Mouse (Mus musculus): ENCODE data around the gene Pkn1.

Pkn1 gene

DNA sequence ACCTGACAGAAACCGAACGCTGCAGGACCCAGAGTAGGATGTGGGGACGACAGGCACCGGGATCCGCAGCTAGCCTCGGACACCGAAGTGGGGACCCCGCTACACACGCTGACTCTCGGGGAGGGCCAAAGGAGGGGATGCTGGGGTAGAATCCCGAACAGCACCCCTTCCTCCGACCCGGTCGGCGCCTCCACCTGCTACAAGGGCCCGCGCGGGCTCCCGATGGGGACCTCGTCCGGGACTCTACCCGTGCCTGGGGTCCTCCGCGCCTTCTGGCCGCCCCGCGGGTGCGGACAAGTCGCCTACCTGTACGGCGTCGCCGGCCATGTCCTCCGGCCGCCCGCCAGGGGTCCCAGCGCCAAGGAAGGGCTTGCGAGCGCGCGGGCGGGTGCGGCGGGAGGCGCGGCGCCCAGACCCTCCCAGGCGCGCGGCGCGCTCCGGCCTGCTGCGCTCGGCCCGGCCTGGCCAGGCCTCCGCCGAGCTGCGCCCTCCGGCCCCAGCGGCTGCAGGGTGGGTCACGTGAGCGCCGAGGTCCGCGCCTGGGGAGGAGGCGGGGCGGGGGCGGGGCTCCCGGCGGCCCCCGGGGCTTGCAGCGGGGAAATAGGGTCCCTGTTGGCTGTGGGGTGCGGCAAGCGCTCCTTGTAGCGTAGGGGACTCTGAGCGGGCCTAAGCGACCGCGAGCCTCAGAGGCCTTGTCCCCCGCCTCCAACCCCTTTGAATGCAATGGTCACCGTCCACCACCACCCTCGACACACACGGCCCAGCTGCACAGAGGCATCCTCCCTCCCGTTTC is at the start of gene Pkn1:
Gene Pkn1 (minus strand): TSS at position 519 of the 793 bp plus-strand sequence.
- peak; percentile 68 to 82 for DNase-seq (ENCODE audit: low spot score in 2 of 2)

DNA sequence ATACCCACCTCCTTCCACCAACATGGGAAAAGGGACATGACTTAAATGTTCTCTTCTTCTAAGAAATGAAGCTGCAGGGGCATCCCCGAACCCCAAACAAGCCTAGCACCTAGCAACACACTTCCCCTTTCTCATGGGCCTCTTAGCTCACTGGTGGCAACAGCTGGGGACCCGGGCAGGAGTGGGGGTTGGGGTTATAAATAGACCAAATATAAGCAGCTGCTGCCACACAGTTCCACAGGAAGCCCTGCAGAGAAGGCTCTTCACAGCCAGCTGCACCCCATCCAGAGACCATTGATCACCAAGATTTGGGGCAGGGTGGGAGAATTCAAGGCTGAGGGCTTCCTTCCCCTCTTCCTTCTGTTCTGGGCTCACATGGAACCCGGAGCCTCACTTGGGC is 49.7 kb upstream of the Pkn1 start:
- peak in 1 of 2 experiments; percentile 28 for DNase-seq (ENCODE audit: low spot score in 2 of 2)

DNA sequence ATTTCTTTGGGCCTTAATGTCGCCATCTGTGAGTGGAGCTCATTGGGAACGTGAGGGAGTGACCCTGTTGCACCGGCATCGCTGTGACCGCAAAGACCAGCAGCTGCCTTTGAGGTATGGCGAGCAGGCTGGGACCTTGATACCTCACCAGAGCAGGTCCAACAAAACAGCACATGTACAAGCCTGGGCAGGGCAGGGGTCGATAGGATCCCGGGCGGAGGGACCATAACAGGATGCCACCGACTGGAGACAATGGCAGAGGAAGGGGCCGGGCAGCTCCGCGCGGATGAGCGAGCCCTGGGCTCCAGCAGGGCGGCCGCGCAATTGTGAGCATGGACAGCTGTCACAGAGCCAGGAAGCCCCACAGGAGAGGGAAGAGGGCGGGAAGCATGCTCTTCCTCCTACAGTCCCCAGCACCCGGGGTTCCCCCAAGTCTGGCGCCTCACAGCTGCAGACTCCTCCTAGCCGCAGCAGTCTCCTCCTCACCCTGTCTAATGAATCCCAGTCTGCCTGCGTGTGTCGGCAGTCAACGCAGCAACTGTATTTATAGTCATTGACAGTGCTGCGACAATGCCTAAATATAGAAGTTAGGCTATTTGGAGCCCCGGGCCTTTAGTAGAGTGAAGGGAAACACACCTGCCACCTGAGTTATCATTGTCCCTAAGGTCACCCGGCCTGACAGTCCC is 48.8 kb upstream of the Pkn1 start:
- peak in 1 of 2 experiments; percentile 47 for DNase-seq (ENCODE audit: low spot score in 2 of 2)

DNA sequence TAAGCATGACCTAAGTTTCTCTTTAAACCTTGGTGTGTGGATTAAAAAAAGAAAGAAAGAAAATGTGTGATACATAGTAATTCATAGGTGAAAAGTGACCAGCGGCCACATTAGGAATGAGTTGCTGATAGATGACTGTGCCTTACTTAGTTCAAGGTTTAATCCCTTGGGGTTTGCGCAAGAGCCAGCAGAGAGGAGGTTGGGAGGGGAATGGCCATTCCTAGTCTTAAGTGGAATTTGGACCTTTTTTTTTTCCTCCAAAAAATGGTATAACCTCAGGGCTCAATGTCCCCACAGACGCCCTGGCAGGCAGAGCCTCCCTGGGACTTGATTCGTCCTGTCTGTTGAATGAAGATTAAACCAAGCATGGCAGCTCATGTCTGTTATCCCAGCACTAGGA is 45.1 kb upstream of the Pkn1 start:
- no peak for DNase-seq (ENCODE audit: low spot score in 2 of 2)

DNA sequence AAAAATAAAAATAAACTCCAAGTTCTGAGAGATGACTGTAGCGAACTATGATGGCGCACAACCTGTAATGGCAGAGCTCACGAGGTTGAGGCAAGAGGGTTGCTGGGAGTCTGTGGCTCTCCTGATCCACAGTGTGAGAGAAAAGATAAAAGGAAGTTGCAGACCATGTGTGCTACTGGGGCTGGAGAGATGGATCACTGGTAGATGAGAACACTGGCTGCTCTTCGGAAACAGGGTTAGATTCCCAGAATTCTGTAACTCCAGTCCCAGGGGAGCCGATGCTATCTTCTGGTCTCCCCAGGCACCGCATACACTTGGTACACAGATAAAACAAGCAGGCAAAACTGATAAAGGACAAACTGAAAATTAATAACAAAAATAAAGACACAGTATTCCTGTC is 44.0 kb upstream of the Pkn1 start:
- DNase-seq (ENCODE audit: low spot score in 2 of 2): no peak

DNA sequence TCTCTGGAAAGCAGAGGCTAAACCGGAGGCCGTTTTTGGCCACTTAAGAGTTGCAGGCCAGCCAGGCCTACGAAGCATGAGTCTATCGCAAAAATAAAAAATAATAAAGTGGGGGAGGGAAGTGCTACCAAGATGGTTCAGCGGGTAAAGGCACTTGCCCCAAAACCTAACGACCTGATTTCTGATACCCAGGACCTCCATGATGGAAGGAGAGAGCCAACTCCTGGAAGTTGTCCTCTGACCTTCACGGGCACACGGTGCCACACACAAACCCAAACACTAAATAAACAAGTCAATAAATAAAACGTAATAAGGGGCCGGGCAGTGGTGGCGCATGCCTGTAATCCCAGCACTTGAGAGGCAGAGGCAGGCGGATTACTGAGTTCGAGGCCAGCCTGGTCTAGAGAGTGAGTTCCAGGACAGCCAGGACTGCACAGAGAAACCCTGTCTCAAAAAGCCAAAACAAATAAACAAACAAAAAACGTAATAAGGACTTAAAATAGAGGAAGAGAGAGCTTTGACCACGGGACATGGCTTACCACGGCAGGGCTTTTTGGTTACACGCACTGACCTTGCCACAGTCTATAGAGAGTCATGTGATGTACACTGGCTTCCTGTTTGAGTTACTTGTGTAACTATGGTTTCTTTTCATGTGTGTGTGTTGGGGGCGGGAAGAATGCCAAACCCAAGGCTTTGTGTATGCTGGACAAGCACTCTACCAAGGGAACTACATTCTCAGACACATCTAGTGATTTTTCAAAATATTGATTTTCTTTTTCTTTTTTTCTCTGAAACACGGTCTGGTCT is 43.1 kb upstream of the Pkn1 start:
- no peak for DNase-seq (ENCODE audit: low spot score in 2 of 2)

DNA sequence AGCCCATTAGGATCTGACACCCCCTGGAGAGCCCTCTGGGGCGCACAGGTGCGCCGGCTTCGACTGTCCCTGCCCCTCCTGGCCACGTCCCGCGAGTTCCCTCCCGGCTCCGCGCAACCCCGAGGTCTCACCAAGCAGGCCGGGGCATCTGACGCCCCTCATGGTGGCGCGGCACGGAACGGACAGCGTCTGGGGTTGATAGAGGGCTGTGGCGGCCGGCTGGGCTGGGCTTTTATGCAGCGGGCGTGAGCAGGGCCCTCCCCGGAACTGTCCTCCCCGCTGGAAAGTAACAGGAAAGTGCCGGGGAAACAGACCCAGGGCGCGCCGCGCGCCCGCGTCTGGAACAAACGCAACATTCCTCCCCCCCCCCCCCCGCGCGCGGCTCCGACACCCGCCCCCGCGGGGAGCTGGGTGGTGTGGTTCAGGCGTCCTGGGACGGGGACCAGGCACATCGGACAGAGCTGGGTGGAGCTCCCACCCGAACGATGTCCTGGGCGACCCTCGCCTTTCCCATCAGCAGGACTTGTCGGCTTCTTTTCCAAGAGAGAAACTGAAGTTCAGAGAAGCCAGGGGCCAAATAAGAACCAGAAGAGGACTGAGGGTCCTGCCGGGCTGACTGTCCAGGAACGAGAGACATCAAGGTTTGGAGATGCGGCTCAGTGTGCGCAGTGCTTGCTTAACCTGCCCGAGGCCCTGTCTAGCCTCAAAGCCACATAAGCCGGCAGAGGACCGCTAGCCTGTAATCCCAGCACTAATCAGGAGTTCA is 42.2 kb upstream of the Pkn1 start, which contains the start of gene Adgre5:
Gene Adgre5 (minus strand): TSS at position 351 of the 766 bp plus-strand sequence.
- DNase-seq (ENCODE audit: low spot score in 2 of 2): peak; percentile 51 to 75

DNA sequence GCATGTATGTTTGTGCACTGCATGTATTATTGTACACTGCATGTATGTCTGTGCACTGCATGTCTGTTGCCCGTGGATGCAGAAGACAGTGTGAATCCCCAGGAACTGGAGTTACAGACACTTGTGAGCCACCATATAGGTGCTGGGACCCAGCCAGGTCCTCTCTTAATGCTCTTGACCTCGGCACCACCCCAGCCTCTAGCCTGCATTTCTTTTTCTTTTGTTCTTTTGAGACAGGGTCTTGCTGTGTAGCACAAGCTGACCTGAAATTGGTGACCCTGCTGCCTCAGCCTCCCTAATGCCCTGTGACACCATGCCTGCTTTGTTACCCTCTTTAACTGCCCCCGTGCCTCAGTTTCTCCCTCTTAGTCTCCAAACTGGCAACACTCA is 41.6 kb upstream of the Pkn1 start:
- DNase-seq (ENCODE audit: low spot score in 2 of 2): no peak

DNA sequence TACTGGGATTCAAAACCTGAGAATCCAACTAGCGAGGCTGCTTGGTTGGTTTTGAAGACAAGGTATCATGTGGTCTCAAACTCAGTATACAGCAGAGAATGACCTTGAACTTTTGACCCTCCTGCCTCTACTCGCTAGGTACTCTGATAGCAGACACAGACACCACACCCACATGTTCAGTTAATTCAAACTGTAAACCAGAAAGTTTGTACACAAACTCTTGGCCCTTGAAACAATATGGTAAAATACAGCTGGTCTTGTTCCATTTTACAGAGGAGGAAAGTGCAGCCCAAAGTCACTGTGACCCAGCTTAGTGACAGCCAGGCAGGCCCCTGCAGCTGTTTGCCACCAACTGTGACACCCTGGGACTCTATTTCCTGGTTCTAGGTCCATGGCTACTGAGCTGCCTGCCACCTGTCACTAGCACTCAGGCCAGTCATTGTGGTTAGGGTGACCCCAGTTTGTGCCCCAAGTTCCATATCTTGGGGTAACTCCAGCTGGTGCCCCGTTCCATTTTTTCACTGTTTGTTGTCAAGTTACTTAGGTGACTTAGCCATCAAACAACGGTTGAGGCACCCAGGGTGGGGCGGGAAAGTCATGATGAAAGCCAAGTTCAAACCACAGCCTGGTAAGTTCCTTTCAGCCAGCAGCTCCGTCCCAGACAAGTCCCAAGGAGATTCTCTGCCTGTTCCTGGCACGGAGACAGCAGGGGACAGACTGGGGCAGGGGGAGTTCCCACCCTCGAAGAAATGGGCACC is 40.9 kb upstream of the Pkn1 start:
- no peak for DNase-seq (ENCODE audit: low spot score in 2 of 2)

DNA sequence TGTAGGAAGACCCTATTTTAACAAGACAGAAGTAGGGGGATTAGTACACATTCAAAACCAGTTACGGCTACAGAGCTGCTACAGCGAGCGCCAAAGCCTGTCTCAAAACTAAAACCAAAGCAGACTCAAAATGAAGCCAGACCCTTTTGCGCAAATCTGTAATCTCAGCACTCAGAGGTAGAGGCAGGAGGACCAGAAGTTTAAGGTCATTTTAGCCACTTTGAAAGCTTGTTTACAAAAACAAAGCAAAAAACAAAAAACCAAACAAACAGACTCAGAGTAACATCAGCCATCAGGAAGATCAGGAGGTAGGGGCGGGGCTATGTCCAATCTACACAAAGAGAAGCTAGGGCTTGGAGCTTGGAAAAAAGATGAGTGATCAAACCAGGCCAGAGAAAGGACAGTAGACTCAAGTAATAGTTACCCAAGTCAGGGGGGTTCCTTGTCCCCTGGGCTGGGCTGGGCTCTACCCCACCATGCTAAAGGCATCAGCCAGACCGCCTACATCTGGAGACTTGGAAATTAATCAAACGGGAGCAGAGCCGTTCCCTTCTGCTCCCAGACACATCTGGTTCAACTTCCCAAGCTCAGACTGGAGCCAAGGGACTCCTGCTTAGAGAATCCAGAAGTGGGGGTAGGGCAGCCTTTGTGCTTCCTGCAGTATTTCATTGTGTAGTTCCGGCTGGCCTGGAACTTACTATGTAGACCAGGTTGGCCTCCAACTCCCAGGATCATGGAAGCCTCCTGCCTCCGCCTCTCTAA is 40.2 kb upstream of the Pkn1 start:
- no peak for DNase-seq (ENCODE audit: low spot score in 2 of 2)

DNA sequence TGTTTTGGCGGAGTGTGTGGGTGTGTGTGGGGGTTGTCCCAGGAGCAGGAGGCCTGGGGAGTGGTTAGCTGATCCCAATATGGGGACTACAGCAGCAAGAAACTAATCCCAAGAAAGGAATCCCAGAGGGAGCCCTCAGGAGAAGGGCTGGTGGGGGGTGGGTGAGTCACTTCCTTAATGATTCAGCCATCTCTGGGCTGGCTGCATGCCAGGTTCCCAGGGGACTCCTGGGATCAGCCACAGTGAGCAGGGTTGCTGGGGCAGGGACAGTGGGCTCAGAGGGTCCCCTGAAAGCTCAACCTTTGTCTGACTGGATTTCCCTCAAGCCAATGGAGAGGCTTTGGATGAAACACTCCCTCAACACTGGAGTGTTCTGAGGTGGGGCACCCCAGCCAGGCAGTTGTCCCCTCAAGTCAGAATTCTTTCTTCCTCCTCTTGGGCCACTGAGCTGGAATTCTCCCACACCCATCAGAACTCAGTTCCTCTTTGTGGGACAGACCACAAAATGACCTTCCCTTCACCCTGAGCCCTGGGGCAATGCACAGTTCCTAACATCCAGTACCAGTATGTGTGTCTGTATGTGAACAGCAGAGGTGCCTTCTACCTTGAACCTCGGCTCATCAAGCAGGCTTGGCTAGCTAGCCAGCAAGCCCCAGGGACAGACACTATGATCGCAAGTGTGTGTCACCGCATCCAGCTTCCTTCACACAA is 39.0 kb upstream of the Pkn1 start:
- peak in 1 of 2 experiments; percentile 54 for DNase-seq (ENCODE audit: low spot score in 2 of 2)

DNA sequence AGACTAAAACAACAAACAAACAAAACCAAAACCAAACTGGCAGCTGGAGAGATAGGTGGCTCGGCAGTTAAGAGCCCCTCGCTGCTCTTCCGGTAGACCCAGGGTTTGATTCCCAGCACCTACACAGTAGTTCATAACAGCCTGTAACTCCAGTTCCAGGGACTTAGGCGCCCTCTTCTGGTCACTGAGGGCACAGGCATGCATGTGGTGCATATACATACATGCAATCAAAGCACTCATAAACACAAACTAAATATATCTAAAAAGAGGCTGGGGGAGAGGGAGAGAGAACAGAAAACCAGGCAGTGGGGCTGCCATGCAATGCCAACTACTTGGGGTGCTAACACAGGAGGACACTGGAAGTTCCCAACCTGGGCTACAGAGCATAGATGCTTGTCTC is 38.4 kb upstream of the Pkn1 start:
- no peak for DNase-seq (ENCODE audit: low spot score in 2 of 2)

DNA sequence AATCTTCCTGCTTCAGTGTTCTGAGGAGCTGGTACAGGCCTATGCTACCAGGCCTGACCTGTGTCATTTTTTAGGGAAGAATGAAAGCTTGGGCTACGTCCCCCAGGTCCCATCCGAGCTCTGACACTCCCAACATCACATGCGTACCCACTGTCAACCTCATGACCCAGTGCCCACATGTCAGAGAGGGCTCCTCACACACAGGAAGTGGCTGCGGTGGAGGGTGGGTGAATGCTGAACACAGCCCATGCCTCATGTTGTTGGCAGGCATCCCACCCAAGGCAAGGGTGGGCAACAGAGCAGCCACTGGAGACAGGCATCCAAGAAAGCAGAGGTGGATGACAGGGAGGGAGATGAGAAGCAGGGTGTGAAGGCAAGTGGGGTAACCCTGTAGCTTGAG is 37.7 kb upstream of the Pkn1 start:
- no peak for DNase-seq (ENCODE audit: low spot score in 2 of 2)

DNA sequence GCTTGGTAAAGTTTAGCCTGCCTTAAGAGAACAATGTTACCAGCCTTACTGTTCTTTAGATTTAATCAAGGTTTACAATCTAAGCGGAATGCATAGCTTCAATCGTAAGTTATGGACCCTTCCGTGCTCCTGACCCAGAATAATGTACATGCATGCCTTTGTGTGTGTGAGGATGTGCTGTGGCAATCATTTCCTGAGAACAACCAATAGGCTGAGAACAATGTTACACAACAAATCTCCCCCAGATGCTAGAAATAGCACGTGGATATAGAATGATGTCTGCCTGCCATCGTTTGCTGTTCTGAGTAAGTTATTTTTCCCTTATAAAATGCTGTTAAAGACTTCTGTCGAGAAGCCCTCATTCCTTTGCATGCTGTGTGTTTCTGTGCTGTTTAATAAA is 33.9 kb upstream of the Pkn1 start:
- DNase-seq (ENCODE audit: low spot score in 2 of 2): no peak

DNA sequence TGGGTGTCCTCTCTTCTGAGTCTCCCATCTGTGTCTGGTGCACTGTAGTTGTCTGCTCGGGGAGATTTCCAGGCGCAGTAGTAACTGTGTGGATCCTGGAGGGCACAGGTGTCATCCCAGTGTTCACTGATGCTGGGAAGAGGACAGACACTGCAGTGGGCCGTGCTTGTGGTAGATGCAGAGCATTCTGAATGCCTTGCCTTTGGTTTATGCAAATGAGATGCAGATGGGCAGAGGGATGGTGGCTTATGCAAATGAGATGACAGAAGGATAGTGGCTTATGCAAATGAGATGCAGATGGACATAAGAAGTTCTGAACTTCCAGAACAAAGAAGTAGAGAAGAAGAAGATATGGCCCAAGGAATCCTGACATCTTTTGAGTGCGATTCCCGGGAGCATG is 32.9 kb upstream of the Pkn1 start:
- no peak for DNase-seq (ENCODE audit: low spot score in 2 of 2)

DNA sequence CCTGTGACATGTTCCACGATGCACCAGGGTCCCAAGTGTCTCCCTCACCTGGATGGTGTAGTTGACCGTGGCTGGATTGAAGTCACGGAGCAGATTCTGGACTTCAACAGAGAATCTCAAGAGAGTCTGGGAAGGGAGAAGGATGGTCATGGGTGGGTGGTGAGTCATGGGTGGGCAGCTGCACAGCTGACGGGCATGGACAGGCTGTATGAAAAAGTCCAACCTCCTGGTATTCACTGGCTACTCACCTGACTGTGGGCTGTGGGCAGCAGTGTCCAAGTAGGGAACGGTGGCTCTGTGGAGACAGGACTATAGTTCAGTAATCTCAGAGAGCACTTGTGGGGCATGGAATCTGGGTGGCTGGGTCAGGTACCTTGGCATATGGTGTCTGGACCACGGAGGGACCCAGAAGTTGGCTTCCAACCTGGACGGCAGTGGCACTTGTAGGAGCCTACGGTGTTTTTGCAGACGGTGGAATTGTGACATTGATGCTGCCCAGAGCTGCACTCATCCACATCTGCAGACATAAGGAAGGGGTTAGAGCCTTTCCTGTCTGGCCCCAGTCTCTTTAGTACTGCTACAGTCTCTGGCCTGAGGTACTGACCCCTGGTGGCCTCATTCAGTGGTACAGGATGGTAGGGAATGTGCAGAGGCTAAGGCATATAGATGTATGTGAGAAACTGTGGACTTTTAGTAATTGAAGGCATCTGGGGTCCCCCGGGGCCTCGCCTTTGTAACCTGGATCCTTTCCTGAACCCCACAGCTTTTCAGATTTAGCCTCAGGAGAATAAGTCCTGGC is 30.2 kb upstream of the Pkn1 start:
- DNase-seq (ENCODE audit: low spot score in 2 of 2): no peak

DNA sequence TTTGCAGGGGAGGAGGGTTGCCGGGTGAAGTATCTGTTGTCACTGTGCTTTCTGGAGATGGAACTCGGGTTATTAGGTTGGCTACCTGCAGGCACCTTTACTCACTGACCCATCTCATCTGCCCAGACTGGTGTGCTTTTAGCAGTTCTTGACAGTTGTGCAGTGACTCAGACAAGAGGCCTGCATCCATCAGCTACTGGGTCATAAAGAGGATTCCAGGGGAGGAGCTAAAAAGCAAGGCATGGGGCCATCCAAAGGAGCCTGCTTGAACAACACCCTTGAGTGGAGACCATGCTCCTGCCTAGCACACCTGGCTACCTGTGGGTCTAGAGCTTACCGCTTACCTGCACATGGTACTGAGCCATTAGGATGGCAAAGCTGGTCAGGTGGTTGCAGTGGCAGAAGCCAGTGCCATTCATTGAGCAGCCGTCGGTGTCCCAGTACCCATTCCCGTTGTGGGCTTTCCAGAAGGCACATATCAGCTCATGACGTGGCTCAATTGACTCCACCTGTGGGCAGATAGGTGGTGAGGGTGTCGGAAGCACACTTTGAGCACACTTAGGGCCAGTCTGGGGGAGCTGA is 26.6 kb upstream of the Pkn1 start:
- no peak for DNase-seq (ENCODE audit: low spot score in 2 of 2)

Measured in urinary bladder, postnatal 36 days (tissue).